Mouse (Mus musculus) E14TG2a.4 (cell line): ENCODE results near the gene Myd88.

Source experiments
- CTCF ChIP-seq: conservative IDR thresholded peaks from 2 replicates; pipeline ENCODE4 v1.5.1; 2014; ENCODE audit warnings: low read length
- NANOG ChIP-seq: IDR thresholded peaks from 2 replicates; pipeline ENCODE4 v1.6.1; 2014; ENCODE audit warnings: borderline replicate concordance, low read length, mixed read lengths

GRCm38 (mm10) chr9:119388956-119389355, 47.7 kb upstream of the Myd88 start:
- no peak for TF ChIP-seq CTCF
- TF ChIP-seq NANOG = no peak
